Mouse (Mus musculus) small intestine, adult 2 months (tissue): ENCODE measurements around the gene Unc13b.

Experiments used
- CTCF ChIP-seq: fragments of 200-500 bp; IDR thresholded peaks from 2 replicates; pipeline ENCODE4 v1.5.1; 2012; ENCODE audit warnings: low read depth, mild to moderate bottlenecking, control low read depth, inconsistent platforms, low read length, moderate library complexity, mixed read lengths; ENCODE audit not compliant: insufficient replicate concordance, insufficient read length; ENCODE audit errors: extremely low read depth
- POLR2A ChIP-seq: fragments of 200-500 bp; IDR thresholded peaks from 2 replicates; pipeline ENCODE4 v1.6.1; 2012; ENCODE audit warnings: low read depth, mild to moderate bottlenecking, control low read depth, inconsistent platforms, low read length, moderate library complexity

- TF ChIP-seq CTCF (no peak), POLR2A (no peak)
These were observed 56.2 kb downstream of the Unc13b start for GRCm38 (mm10) chr4:43114946-43115345.
